Mouse (Mus musculus): Measurements from ENCODE around the gene March6. TPM values are rescaled to one million over a fixed set of nuclear protein-coding genes. Genes with fewer than 3 reads are reported as not detected.

Gene March6
- total RNA-seq (2023) = 47.5 and 60.5 TPM in 2 replicates

DNA sequence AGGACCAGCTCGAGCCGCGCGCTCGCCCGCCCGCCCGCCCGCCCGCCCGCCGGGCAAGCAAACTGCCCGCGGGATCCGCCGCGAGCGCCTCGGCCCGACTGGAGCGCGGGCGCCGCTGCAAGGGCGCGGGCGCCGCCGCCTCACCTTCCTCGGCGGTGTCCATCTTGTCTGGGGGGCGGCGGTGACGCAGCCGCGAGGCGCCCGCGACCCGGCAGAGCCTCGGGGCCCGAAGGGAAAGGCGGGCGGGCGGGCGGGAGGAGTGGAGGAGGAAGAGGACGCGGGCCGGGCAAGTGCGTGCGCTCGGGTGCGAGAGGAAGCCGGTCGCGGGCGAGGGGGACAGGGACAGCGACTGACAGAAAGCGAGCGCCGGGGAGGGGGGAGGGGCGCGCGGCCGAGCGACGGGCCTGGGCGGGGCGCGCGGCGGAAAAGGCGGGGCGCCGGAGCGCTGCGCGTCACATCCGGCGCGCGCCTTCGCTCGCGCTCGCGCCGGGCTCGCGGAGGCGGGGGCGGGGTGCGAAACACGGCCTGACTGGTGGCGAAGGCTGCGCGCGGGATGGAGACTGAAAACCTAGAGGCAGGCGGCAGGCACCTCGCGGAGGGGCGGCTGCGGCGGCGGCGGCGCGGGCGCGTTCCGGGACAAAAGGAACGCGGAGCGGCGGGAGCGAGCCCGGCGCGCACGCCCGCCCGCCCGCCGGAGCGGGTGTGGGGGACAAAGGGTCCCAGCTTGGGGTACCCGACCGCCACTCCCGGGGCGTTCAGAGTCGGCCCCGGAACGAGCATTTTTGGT lies at the start of gene March6:
Gene March6 (minus strand): TSS at position 395 of the 787 bp plus-strand sequence.

DNA sequence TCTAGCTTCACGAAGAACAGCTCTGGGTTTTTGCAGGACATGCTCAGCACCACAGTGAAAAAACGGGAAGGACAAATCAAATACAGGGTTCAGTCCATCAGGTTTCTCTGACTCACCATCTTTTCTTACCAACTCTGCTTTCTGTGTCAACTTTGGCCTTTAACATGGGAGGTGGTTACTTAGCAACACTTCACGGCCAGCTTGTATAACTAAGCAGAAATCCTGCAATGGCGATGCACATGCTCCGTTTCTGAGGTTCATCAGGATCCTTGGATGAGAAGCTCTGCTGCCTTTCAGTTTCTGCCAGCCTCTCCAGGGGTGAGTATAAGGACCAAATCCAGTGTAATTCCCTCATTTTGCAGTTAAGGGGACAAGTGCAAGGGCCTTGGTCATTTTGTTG lies 34.3 kb upstream of the March6 start, which contains the start of gene Cmbl:
Gene Cmbl (plus strand): TSS at position 206 of the 400 bp plus-strand sequence.

DNA sequence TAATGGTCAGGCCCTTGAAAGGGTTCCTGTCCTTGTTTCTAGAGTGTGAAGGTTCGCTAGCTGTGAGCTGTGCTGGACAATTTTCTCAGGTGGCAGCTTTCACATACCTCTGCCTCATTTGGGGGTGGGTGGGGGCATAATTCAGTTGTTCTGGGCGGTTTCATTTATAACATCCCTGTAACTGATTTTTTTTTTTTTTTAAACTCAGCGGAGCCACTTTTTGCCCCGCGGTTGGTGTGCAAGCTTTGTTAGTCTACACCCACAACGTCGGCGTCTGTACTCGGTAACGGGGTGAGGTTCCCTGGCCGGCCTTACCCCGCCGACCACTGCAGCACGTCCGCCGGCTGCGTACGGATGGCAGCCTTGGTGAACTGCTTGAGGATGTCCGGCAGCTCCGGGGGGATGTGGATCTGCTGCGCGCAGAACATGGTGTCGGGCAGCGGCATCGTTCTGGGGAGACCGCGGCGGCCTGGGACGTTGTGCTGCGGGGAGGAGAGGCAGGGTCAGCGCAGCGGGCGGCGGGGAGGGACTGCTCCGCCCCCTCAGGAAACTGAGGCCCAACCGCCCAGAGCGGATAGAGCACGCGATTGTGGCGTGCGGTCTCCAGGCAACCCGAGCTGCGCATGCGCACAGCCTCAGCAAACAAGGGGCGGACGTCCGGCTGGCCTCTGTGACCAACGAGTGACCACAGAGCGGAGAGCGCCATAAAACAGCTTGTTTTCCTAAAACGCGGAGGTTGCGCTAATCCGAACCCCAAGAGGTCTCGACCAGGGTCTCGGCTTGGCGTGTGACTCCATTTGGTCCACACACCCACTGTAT lies 77.5 kb downstream of the March6 start, which contains the start of gene Ropn1l:
Gene Ropn1l (minus strand): TSS at position 640 of the 819 bp plus-strand sequence.

Other genes with a start within 250 kb of the March6 start
- 77.5 and 119 TPM in 2 replicates for gene Ankrd33b, start 163.3 kb downstream of the March6 start, total RNA-seq (2023)
- gene Ropn1l, start 77.3 kb downstream of the March6 start, total RNA-seq (2023) = 1.0 and 1.4 TPM in 2 replicates
- gene Cmbl, start 34.3 kb upstream of the March6 start, total RNA-seq (2023) = not detected in 2 replicates
- gene Cct5, start 70.8 kb upstream of the March6 start, total RNA-seq (2023) = 93.1 and 93.7 TPM in 2 replicates
- 4.7 and 5.9 TPM in 2 replicates for gene Fam173b, start 70.8 kb upstream of the March6 start, total RNA-seq (2023)

Measured in neutrophil, adult 65 days (primary cell).